Mouse (Mus musculus) erythroblast, embryonic 14.5 days (primary cell): ENCODE results near the gene Trabd.

Experiments used
- GATA1 ChIP-seq: IDR thresholded peaks from 2 replicates; pipeline ENCODE4 v1.6.1; 2012; ENCODE audit warnings: low read length, inconsistent platforms, mixed read lengths
- TAL1 ChIP-seq: IDR thresholded peaks from 3 replicates; pipeline ENCODE4 v1.6.1; 2012; ENCODE audit warnings: low read length, inconsistent platforms, mixed read lengths

GRCm38 (mm10) chr15:89063001-89063400, 11.9 kb upstream of the Trabd start:
- TF ChIP-seq GATA1, result no peak
- TF ChIP-seq TAL1, result no peak
